17 mouse cellular contexts compared by ENCODE assay signal in the genomic region with DNA sequence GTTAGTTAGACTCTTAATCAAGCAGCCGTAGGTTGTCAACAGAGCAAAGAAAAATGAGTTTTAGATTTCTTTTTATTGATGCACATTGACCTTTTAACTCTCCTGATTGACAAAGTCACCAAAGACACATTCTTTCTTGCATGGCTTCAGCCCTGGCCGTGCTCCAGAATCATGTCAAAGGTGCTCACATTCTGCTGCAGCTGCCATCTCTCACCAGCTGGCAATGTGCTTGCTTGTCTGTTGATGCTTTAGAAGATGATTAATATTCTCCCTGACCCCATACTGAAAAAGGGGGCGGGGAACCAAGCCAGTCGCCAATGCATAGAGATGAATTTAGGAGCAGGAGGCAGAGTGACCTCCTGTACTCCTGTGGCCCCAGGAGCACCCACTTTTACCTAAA.
DNase-seq lines count a peak whose midpoint lies in the region; ATAC-seq and TF ChIP-seq lines count a peak whose summit lies in the region.
"Had no signal": no experiment of that assay in that cellular context is flagged by ENCODE, and none has a peak within 500 bp of the region (broad histone marks: within the 10 kb centered on the region; RNA-seq: fewer than 3 reads in every experiment).

No protein-coding gene starts in this region.

- TF ChIP-seq CTCF in cerebellum, adult 2 months (IDR thresholded peaks at IDR 0.05; ENCODE audit: borderline replicate concordance, insufficient read depth, low read depth, low read length) = no peak
- no peak for TF ChIP-seq CTCF in hindbrain, postnatal 0 days (IDR thresholded peaks at IDR 0.05; ENCODE audit: low read depth)
- TF ChIP-seq CTCF in layer of hippocampus, adult 2 months (conservative IDR thresholded peaks at IDR 0.05) = no peak

- peak; percentile 69 for ATAC-seq in hindbrain, postnatal 0 days

- WGBS in cerebellum, adult 2 months = 27% methylated on average over 4 of the region's 4 CpGs
- 23% methylated on average over 4 of the region's 4 CpGs for WGBS in hindbrain, postnatal 0 days

- no peaks in the 10 kb centered on the region for H3K27me3 ChIP-seq in cerebellum, adult 2 months (ENCODE audit: control insufficient read depth, insufficient read depth, low read length)
- no peaks in the 10 kb centered on the region for H3K27me3 ChIP-seq in hindbrain, postnatal 0 days (ENCODE audit: insufficient read depth, low read length)
- H3K27me3 ChIP-seq: limb, embryonic 15.5 days had no signal

- H3K9me3 ChIP-seq in hindbrain, postnatal 0 days (ENCODE audit: low read length) = no peaks in the 10 kb centered on the region
- H3K9me3 ChIP-seq: limb, embryonic 15.5 days had no signal

- no peak for TF ChIP-seq POLR2A in cerebellum, adult 2 months (IDR thresholded peaks at IDR 0.05; ENCODE audit: borderline replicate concordance, insufficient read depth, low read length)

- H3K27ac ChIP-seq in cerebellum, adult 2 months (ENCODE audit: insufficient read depth, low read length) = no peak overlapping the region
- H3K27ac ChIP-seq in hindbrain, postnatal 0 days = no peak overlapping the region
- H3K27ac ChIP-seq in layer of hippocampus, adult 2 months = no peak overlapping the region
- H3K27ac ChIP-seq: left cerebral cortex, adult 2 months; limb, embryonic 15.5 days; macrophage had no signal

- no peaks in the 10 kb centered on the region for H3K36me3 ChIP-seq in hindbrain, postnatal 0 days (ENCODE audit: insufficient read depth, low read length)
- H3K36me3 ChIP-seq: limb, embryonic 15.5 days had no signal

- DNase-seq in cerebellum, adult 2 months = peak; percentile 12 to 24
- no peak for DNase-seq in cerebellum, adult 11 months
- DNase-seq in brain, adult 2 months (ENCODE audit: low read depth, low spot score) = peak; percentile 47
- peak; percentile 60 for DNase-seq in embryo, embryonic 11 days
- DNase-seq in hindbrain, postnatal 0 days (ENCODE audit: low spot score) = peak; percentile 76
- DNase-seq in right cerebral cortex, postnatal 36 days (ENCODE audit: low spot score in 2 of 2) = no peak
- no peak for DNase-seq in gastrocnemius, postnatal 25 days
- DNase-seq in layer of hippocampus, adult 2 months (ENCODE audit: low spot score in 2 of 2) = no peak
- DNase-seq: adrenal gland, adult 2 months; gastrocnemius, postnatal 10 days; kidney, adult 11 months; kidney, postnatal 25 days; lung, adult 18-20 months; thymus, postnatal 14 days had no signal

- no peak overlapping the region for H3K4me3 ChIP-seq in cerebellum, adult 2 months (replicated peaks; ENCODE audit: insufficient read depth, low read depth, low read length)
- H3K4me3 ChIP-seq in hindbrain, postnatal 0 days (ENCODE audit: low read length) = no peak overlapping the region
- H3K4me3 ChIP-seq in layer of hippocampus, adult 2 months = no peak overlapping the region
- H3K4me3 ChIP-seq: left cerebral cortex, adult 2 months; limb, embryonic 15.5 days had no signal

- no peak overlapping the region for H3K4me2 ChIP-seq in hindbrain, postnatal 0 days (ENCODE audit: low read depth, low read length)
- H3K4me2 ChIP-seq: limb, embryonic 15.5 days had no signal

- 0 out of 2 replicates have a peak, but pooled peaks cover 5% of the 10 kb centered on the region for H3K4me1 ChIP-seq in cerebellum, adult 2 months (ENCODE audit: control insufficient read depth, insufficient read depth, low read length)
- 0 out of 2 replicates have a peak, but pooled peaks cover 6% of the 10 kb centered on the region for H3K4me1 ChIP-seq in hindbrain, postnatal 0 days (ENCODE audit: insufficient read depth, low read length)
- H3K4me1 ChIP-seq: limb, embryonic 15.5 days had no signal

- H3K9ac ChIP-seq in hindbrain, postnatal 0 days (replicated peaks; ENCODE audit: low read length) = no peak overlapping the region
- H3K9ac ChIP-seq: limb, embryonic 15.5 days had no signal

Comparison
In these comparisons a context has a peak if more than half of its experiments do, and no peak if none do; other contexts are left out.
1. DNase-seq: peak in cerebellum, adult 2 months (2 of 2), brain, adult 2 months (single experiment), embryo, embryonic 11 days (single experiment) and hindbrain, postnatal 0 days (single experiment); none in cerebellum, adult 11 months (single experiment), right cerebral cortex, postnatal 36 days (0 of 2), gastrocnemius, postnatal 25 days (single experiment) and layer of hippocampus, adult 2 months (0 of 2).